Mouse (Mus musculus): ENCODE measurements around the gene Prickle2.

The Prickle2 gene

GRCm38 (mm10) chr6:92706145-92706466, at the start of gene Prickle2:
Gene Prickle2 (minus strand): TSS chr6:92706155.
- no peak for DNase-seq

DNA sequence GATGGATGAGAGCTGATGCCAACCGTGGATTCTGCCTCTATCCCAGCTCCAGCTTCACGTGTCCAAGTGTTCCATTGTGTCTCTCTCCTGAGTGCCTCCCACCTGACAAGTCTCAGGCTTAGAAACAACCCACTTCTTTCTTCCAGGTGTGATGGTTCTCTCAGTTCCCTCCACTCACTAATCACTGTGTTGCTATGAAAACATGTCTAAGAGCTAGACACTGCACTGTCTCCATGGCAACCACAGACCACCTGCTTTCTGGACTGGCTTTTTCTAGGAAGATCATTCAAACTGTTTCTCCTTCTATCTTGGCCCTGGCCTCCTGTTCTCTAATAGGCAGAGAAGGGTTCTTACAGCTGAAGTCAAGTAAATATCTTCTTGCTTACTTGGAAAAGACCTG, 46.8 kb upstream of the Prickle2 start:
- DNase-seq, result no peak

DNA sequence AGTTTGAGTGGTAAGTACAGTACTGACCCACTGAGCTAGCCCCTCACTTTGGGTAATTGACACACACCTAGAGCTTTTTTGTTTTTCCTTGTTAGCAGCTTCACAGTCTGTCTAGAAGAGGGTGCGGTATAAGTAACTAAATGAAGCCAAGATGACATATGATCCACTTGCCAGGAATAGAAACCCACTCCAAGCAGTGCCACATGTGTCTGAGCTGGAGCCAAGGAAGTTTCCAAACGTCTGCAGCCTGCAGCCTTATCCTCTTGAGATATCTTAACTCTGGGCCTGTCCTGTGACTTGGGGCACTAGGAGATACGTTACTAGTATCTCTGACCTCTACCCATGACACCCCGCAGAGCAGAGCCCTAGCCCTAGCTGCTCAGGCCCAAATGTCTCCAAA, 43.5 kb upstream of the Prickle2 start:
- DNase-seq, result no peak

- DNase-seq, result no peak
Measured at GRCm38 (mm10) chr6:92743605-92744004, 37.6 kb upstream of the Prickle2 start.

GRCm38 (mm10) chr6:92737116-92737515, 31.2 kb upstream of the Prickle2 start:
- no peak for DNase-seq

DNA sequence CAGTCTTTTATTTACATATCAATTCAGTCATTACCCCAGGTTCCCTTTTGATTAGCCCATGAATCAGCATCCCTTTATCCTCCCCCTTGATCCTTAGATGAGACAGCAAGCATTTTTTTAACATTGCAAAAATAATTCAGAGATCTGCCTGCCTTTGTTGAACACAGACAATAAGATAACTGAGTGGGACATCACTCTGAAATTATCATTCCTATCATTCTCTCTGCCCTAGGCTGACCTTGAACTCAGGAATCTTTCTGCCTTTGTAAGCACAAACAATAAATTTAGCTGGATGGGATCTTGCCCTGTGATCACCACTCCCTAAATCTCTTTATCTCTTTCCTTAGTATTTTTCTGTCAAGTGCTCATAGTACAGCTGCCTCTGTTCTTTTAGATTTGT, 27.7 kb upstream of the Prickle2 start:
- DNase-seq, result no peak

DNA sequence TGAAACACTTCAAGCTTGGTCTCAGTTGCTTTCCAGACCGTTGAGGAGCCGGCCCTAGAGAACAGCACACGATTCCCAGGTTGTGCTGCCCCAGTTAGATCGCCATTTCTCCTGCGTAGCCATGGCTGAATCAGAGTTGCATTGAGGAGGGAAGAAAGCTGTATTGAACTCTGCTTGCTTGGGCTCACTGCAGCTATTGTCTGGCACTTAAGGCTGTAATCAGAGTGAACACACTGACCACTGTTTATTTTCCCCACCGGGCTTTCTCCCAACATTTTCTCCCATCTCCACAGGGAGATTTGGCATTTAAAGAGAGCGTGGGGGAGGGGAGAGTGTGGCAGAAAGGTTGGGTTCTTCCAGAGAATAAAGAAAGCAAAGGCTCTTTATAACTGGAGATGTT, 22.6 kb upstream of the Prickle2 start:
- no peak for DNase-seq

GRCm38 (mm10) chr6:92728084-92728483, 22.1 kb upstream of the Prickle2 start:
- peak; percentile 55 for DNase-seq

DNA sequence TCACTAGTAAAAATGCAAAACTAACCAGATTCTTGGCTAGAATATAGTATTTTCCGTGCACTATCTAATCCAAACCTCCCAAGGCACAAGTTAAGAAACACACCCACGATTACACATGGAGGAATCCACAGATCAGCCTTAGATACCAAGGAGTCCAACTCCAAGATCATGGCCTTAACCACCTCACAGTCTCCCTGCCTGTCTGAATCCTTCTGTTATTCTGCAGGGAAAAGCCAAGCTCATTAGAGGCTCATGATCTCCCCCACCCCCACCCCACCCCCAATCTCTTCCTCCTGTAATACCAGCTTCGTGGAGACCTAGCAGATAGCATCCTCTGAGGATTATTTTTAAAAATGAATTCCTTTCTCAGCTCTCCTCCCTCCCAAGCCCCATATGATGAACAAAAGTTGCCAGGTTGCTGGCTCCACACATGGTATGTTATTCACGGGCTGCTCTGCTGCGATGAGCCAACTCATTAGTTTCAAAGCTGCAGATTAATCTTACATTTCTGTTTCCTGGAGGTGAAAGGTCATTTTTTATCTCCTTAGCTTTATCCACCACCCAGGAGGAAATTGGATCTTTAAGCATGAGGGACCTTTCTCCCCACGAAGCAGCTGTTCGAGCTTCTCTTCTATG, 21.5 kb upstream of the Prickle2 start:
- no peak for DNase-seq

- no peak for DNase-seq
Measured at GRCm38 (mm10) chr6:92726121-92726520, 20.2 kb upstream of the Prickle2 start.

- no peak for DNase-seq
Measured at GRCm38 (mm10) chr6:92724394-92724793, 18.4 kb upstream of the Prickle2 start.

DNA sequence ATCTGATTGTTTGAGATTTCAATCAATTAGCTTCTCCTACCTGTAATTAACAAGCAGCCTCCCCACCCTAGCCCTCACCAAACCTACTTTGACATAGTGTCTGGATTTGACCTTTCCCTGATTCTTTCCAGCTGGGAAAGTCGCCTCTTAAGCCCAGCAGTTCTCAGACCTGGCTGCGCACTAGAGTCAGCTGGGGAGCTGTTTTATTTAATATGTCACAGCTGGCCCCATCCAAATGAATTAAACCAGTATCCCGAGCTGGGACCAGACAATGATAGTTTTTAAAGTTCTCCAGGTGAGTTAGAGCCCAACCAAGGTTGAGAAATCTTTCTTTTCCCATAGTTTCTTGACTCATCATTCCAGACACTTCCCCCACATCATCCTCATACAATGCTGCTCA, 9.9 kb upstream of the Prickle2 start:
- DNase-seq, result no peak

DNA sequence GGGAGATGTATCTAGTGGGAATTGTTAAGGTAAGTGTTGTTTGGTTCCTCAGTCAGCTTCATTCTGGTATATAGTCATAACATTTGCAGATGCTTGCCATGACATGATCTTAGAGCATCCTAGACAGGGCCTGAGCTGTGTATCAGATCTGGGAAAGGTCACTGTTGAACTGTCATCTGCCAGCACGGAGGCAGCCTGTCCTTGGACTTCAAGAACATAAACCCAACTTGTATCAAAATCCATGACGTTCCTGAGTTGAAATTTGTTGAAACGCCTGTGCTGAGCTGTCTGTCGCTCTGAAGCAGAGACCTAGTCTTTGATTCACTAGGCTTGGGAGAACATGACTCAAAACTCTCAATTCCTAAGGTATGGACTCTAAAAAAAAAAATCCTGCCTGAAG, 8.8 kb upstream of the Prickle2 start:
- DNase-seq, result no peak

- DNase-seq, result no peak
Measured at GRCm38 (mm10) chr6:92708137-92708536, 2.2 kb upstream of the Prickle2 start.

DNA sequence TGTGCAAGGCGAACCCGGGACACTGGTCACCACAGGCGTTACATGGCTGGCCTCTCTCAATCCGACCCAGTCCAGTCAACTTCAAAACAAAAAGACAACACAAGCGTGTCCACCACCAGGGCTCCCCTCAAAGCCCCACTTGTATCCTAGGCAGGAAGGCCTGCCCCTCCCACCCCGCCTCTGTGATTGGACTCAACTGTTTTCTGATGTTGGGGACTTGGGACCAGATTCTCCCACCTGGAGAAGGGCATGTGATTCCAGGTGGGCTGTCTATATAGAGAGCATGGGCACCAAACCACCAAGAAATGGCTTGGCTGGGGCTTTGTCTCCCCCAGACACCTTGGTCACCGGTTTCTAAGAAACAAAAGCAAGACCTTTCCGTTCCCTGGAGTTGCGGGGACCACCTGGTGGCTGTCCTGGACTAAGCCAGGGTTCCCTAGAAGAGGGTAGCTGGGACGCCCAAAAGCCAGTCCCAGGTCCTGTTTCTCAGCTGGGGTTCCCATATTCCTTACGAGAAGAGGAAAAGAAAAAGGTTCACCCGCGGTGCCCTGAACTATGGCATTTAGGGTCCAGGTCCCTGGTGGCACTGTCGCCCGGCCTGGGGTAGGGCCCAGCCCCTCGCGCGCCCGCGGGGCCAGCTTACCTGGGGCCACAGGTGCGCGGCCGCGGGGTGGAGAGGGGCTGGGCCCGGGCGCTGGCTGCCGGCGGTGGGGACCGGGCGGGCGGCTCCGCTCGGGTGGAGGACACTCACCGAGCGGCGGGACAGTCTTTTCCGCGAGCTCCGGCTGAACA, 406 bp downstream of the Prickle2 start:
- no peak for DNase-seq

DNA sequence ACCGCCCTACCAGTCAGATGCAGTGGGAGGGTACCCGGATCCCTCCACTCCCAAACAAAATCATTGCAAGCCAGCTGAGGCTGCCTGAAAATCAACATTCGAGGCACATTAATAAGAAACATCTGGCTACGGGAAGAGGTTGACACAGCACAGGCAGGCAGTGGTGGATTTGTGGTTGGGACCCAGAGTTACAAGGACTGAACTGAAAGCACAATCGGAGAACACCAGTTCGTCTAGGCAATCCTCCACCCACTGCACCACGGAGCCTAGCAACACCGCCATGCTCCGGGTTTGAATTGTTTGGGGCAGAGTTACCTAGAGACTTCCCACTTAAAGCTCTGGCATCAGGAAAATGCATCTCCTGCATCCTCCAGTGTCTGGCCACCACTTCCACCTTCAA, 1.1 kb downstream of the Prickle2 start:
- DNase-seq, result no peak

DNA sequence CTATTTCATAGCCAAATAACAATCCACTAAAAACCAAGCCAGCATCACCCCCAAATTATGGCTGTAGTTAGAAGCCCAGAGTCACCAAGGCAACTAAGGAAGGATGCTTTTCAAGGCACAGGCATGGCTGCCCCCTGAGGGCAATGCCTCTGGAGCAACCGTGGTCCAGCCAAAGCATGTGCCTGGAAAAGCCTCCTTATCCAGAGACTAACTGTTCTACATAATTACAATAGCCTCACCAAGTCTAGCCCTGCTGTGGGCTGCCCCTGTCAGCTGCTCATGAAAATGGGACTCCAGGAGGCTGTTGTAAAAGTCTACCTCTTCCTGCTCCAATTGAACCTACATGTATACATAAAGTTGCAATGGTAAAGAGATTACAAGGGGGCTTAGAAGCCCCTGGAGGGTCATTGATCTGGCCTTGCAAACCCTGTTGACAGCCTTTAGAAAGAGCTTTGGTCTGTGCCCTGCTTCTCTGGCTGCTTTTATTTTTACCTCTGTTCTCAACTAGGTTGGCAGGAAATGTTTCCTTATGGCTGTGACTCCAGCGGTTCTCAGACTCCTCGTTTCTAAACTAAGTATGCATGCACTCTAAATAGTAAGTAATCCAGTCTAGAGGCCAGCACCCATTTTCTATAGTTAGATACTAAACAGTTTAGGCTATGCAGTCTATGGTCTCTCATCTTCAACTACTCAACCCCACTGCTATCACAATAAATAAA, 6.3 kb downstream of the Prickle2 start:
- DNase-seq, result no peak

DNA sequence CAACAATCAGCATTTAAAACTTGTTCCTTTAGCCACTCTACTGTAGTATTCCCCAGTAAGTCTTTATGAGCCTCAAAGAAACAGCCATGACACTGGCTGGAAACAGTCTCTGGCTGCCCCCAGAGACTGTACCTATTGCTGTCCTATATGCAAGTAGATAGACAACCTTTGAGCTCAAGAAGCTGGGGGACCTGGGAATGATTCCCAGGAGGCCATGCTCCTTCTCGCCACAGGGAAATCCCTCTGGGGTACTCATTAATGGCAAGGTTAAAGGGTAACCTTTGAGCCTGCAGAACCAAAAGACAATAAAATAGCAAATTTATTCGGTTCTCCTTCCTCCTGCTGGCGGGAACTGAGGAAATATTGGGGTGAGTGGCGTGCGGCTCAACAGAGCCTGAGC, 8.1 kb downstream of the Prickle2 start:
- DNase-seq, result no peak

DNA sequence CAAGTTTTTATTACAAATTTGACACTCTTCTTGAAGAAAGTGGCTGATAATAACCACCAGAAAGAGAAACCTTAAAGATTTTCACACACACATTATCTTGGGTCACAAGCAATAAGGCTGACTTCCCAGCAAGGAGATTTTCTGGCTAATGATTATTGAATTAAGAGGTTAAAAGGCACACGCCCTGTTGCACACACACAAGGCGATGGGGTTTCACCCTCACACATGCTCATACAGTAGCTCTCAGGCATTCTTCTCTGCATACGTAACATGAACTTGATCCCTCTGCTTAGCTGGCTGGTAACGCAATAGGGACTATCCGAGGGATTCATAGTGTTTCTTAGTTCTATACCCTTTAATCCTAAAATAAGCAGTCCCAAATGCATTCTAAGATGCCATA, 18.6 kb downstream of the Prickle2 start:
- no peak for DNase-seq

DNA sequence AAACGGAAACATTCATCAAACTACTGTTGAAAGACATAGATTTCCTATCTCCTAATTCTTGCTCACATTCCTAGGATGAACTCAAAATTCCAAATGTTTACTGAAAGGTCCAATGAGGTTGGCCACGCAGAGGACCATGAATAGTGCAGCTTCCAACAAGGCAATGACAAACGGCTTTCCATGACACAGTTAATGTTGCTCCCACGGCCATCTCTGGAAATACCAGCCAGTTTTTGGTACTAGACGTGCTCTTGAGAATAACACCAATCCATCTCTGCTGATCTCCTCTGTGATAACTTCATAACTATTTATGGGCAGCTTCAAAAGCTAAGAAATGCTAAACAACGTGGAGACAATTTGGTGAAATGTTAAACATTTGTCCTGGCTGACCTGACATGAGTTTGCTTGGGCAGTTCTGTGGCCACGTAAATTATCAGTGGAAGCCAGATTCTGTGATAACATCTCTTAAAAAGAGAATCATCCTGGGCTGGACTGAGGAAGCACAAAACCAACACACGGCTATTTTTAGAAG, 31.5 kb downstream of the Prickle2 start:
- DNase-seq, result no peak

DNA sequence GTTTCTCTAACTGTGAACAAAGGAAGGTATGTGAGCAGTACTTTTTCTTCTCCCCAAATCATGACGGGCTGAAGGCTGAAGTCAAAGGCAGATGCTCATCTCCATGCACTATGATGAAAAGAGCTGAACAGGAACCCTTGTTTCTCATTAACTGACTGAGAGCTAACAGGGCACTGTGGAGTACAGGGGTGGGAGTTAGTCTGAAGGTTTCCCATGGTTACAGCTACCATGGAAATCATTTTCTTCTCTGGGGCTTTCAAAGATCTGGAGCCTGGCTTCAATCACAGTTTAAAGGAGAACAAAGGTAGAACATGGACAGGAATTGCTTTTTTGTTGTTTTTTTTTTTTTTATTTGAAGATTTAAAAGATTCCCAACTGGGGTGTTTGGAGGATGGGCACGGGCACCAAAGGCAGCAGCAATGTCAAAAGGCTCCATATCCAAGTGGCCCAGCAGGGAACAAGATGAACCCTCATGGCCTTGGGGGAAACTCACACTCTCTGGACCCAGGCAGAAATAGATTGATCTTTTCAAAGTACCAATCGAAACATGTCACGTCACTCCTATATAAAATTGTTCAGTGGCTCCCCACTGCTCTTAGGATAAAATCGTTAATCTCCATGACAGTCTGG, 35.3 kb downstream of the Prickle2 start:
- DNase-seq, result no peak

- no peak for DNase-seq
Measured at GRCm38 (mm10) chr6:92669623-92670022, 36.3 kb downstream of the Prickle2 start.

- no peak for DNase-seq
Measured at GRCm38 (mm10) chr6:92667544-92667943, 38.4 kb downstream of the Prickle2 start.

All from thymus, postnatal 25 days (tissue).